Mouse (Mus musculus): ENCODE measurements around the gene Rbms2.

Rbms2 gene

DNA sequence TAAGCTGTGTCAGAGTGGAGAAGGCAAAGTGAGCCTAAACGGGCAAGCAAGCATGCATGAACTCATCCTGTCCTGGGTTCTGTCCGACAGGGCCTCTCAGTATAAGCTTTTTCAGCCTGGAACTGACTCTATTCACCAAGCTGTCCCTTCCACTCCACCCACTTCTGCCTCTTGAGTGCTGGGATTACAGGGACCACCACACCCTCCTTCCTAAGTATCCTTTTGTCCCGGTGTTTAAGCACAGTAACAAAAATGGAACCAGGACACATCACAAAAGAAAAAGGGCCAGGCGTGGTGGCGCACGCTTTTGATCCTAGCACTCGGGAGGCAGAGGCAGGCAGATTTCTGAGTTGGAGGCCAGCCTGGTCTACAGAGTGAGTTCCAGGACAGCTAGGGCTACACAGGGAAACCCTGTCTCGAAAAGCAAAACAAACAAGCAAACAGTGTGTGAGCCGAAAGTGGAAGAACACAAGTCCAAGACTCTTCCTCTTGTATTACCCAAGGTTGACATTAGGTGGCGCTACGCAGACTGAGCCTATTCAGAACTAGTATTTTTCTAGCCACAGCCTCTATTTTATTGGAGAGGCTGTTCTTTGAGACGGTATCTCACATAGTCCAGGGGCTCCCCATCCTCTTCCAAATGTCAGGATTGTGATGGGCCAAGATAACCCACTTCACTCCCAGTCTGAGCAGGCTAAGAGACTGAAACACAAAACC is 39.7 kb downstream of the Rbms2 start:
- peak; percentile 39 for DNase-seq (ENCODE audit: low spot score)

DNA sequence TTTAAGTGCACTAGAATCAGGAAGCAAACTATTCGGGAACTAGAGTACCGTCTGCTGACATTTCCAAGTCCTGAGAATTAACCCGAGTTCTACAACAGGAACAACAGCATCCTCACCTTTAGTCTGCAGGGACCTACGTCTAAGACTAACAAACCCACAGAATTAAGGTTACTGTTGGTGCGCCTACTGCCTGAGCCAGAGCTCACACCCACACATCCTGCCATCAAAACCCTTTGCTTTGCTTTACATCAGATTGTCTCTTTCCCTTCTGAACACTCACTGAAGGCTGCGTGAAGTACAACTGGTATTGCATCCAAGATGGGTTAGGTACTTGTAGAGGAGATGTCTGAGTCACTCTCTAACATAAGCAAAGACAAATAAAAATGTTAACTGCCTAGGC is 44.7 kb downstream of the Rbms2 start:
- DNase-seq (ENCODE audit: low spot score) = no peak

DNA sequence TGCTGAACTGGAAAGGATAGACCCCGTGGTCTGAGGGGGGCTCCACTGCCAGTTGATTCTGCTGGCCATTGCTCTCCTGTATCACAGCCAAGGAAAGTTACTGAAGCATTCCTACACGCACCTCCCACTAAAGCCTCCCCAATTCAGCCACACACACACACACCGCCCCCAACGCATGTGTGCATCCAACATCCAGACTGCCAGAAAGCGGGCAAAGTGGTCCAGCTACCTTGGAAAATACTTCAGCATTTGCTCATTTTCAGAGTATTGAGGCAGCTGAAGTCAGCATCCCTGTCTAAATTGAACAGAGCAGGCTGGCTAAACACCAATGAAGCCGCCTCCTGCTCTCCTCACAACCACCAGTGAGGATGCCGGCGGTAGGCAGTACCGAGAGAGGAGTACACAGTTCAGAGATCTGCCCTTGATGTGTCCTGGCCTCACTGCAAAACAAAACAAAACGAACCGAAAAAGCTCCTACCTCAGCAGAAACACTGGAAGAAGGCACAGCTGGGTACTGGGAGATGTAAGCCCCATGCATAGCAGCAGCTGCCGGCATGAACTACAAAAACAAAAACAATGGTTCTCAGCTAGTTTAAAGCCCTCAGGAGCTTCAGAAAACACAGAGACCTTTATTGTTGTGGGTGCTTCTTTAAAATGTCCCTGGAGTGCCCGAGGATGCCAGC is 46.3 kb downstream of the Rbms2 start:
- no peak for DNase-seq (ENCODE audit: low spot score)

DNA sequence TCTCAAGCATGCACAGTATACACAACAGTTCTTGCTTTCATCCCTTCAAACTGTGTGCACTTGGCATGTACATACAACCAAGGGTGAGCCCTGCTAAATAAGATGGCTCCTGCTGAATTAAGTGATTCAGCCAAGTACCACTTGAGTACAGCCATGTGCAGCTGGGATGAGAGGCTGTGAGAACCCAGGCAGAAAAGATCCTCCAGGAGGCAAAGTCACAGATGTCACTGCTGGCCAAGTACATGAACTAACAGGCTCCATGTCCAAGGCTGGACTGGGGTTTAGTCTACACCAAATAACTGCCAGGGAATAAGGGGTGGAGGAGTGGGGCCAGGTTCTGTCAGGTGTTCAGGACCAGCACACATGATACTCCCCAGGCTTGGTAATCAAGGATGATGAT is 48.3 kb downstream of the Rbms2 start:
- no peak for DNase-seq (ENCODE audit: low spot score)

DNA sequence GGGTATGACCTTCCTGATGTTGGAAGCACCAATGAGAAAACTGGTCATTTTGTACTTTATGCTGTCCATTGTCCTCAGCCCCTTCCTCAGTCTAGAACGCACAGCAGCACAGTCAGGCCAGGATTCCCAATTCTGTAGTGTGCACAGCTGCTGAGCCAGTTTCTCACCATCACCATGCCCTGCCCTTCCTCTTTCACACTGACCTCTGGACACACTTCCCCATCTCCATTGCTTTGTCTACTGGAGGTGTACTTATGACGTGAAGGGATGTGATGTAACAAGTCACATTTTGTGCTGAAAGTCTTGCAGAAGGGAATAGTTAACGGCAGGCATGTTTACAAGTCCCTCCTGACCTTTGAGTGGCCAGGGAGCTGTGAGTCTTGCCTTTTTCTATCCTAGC is 48.8 kb downstream of the Rbms2 start:
- no peak for DNase-seq (ENCODE audit: low spot score)

DNA sequence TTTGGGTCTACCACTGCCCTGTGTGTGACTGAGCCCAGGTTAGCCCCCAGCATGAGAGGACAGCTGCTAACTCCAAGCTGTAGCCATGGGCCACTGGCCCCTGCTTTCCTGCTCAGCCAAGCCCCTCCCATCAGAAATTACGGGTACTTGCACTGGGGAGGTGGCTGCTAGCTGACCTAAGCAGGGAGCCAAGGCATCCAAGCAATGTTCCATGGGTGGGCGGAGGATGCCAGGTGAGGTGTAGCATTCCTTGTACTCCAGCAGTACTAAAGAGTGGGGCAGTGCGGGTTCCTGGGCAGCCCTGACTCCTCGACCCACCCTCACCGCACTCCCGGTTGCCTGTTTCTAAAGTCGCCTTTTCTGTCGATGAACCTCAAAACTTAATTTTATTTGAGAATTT is 52.0 kb downstream of the Rbms2 start:
- no peak for DNase-seq (ENCODE audit: low spot score)

DNA sequence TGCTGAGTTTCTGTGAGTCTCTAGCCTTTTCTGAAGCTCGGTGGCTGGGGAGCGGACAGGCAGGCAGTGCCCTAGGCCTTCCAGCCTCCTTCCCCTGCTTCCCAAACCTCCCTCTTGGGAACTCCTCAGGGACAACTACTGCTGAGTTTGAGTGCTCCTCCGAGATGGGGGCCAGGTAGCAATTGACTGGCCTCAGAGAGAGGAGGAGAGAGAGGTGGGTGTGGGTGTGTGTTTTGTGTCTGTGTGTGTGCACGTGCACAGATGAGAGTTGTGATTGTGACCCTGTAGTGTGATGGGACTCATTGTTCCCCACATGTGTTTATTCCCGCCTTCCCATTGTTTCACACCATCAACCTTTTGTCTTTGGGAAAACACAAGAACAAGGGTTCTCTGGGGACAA is 52.6 kb downstream of the Rbms2 start:
- no peak for DNase-seq (ENCODE audit: low spot score)

DNA sequence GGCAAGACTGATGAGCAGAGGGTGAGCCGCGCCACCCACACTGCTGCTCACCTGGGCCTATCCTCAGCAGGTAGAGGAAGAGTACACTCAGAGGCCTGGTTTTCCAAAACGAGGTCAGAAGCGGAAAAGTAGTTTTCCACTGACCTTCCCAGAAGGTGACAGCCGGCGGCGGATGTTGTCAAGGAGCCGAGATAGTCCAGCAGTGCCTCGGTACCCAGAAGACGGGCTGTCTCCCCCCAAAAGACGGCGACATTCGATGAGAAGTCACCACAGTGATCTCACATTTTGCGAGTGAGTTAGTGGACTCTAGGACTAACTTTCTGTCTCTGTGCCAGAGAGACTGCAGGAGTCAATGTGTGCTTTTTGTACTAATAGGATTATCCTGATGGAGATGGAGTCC is 54.1 kb downstream of the Rbms2 start:
- DNase-seq (ENCODE audit: low spot score) = no peak

DNA sequence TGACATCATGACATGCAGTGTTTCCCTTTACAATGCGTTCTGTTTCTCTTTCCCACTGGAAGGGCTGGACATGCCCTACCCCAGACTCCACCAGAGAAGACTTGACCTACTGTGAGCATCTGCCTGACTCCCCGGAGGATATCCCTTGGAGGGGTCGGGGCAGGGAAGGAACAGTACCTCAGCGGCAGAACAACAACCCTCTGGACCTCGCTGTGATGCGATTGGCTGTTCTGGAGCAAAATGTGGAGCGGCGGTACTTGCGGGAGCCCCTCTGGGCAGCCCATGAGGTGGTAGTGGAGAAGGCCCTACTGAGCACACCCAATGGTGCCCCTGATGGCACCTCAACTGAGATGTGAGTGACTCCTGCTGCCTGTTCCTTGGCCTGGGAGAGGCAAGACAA is 55.3 kb downstream of the Rbms2 start:
- no peak for DNase-seq (ENCODE audit: low spot score)

DNA sequence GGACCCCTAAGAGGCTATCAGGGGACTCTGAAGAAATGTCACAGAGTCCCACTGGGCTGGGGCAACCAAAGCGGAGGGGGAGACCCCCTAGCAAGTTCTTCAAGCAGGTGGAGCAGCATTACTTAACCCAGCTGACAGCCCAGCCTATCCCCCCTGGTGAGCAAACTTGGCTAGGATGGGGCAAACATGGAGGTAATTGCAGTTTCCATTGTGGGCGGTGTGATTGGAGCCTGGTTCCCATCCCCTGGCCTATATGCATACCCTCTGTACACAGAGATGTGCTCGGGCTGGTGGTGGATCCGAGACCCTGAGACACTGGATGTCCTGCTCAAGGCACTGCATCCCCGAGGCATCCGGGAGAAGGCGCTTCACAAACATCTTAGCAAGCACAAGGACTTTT is 56.3 kb downstream of the Rbms2 start:
- DNase-seq (ENCODE audit: low spot score) = no peak

DNA sequence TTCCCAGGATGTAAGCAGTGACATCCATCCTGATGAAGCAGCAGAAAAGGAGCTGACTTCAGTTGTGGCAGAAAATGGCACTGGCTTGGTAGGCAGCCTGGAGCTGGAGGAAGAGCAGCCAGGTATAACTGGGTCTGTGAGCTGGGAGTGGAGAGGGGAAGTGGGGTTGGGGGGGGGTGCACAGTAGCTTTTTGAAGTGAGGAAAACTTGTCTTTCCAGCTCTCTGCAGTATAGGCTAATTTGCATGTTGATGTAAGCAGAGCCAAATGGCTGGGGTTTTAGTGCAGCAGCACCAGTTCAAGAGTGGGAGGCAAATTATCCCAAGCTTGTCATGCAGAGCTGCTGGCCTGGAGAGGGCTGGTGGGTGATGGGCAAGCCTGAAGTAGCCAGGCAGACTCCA is 68.9 kb downstream of the Rbms2 start:
- no peak for DNase-seq (ENCODE audit: low spot score)

DNA sequence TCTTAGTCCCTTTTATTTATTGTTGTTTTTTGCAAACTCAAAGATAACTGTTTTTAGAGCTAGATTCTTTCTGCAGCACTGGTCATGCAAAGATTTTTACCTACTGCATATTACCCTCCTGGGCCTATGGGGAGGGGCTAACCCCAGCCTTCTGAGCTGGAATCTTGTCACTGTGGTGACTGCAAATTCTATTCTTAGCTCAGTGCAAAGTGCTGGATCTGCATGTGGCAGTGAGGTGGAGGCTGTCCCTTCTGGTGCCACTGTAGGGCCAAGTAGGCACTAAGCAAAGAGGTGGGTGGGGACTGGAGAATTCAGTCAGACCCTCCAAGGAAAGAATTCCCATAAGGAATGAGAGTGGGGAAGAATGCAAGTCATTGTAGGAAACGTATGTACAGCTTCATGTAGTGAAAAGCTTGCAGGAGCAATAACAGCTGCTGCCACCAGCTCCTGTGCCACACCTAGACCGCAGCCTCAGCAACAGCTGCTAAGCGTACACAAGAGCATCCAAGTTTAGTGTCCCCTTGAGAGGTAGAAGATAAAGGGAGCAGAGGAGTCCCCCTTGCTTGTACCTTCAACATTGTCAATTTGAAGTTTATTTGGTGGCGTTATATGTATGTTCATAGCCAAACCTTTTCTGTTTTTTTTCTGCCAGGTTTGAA is 69.9 kb downstream of the Rbms2 start:
- no peak for DNase-seq (ENCODE audit: low spot score)

DNA sequence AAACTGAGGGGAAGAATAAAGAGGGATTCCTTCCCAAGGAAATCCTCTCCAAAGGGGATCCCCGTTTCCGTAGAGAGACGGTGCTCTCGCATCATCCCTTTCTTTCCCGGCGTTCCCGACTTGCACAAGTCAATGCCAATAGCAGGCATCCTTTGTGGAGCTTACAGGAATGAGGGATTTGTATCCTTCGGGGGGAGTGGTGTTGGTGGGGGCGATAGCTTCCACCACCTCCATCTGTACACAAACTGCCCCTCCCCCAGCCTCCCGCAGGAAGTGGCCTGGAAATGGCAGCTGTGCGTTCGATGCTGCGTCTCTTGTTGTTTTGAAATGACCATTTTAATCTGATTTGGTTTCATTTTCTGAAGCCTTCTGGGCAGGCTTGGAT is 82.5 kb downstream of the Rbms2 start:
- no peak for DNase-seq (ENCODE audit: low spot score)

DNA sequence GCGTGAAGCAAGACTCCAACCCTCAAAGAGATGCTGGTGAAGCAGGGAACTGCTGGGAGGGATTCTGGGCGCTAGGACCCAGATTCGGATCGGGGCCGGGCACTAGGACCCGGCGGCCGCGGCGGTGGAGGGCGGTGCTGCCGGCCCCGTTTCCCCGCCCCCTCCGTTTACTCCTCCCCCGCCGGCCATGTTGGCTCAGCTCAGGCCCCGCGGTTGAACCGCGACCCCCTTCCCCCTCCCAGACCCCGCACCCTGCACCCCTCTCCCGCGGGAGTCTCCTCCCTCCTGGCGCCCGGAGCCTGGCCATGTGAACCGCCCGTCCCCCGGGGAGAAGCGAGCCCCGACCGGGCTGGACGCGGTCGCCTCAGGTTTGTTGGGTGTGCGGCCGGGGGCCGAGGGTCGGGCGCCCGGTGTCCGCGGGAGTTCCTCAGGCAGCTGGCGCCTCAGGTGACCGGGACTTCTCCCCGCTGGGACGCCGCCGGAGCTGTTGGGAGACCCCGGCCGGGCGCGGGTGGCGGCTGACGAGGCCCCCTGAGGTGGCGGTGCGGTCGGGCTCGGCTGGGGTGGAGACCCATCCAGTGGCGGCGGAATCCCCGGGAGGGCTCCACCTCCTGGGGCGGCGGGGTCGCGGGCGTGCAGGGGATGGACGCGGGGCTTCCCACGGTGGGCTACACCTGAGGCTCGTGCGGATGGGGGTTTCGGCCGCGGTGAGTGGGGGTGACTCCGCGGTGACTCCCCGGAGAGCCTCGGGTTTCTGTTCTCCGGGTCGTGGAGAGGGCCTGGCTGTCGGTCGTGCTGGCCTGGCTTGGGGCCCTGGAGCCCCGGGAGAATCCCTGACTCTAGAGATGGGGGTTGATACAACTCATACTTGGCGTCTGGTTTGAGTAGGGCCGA is 83.2 kb downstream of the Rbms2 start:
- no peak for DNase-seq (ENCODE audit: low spot score)

DNA sequence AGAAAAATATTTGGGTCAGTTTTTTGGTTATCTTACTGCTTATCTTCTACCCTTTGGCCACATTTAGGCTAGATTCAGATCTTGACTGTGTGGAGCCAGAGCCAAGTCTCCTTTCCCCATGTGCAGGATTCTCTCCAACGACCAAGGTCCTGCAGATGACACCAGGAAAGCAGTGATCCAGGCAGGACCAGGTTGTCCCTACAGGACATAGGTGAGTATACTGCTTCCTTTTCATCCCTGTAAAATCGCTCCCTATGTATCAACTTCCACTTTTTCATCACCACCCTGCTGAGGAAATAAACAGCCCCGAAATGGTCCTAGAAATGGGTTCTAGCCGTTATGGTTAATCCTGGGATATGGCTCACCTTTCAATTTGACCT is 83.8 kb downstream of the Rbms2 start:
- no peak for DNase-seq (ENCODE audit: low spot score)

DNA sequence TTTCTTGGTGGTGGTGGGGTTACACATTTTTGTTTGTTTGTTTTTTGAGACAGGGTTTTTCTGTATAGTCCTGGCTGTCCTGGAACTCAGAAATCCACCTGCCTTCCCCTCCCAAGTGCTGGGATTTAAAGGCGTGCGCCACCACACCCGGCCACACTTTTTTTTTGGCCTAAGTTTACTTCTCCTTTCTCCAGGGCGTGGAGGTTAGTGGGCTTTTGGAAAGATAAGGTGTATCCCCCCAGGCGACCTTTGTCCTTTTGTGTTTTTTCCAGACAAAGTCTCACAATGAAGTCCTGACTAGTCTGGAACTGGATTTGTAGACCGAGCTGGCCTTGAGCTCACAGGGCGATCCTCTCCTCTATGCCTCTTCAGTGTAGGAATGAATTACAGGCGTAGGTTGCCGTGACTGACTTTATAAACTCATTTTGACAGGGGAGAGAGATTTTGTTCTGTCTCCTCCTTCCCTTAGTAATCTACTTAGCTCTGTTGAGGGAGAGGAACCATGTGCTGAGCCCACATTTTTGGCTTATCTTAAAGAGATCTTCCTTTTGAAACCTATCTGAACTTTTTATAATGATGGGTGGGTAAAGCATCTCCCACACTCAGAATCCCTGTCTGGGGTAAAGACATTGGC is 85.0 kb downstream of the Rbms2 start:
- DNase-seq (ENCODE audit: low spot score) = no peak

DNA sequence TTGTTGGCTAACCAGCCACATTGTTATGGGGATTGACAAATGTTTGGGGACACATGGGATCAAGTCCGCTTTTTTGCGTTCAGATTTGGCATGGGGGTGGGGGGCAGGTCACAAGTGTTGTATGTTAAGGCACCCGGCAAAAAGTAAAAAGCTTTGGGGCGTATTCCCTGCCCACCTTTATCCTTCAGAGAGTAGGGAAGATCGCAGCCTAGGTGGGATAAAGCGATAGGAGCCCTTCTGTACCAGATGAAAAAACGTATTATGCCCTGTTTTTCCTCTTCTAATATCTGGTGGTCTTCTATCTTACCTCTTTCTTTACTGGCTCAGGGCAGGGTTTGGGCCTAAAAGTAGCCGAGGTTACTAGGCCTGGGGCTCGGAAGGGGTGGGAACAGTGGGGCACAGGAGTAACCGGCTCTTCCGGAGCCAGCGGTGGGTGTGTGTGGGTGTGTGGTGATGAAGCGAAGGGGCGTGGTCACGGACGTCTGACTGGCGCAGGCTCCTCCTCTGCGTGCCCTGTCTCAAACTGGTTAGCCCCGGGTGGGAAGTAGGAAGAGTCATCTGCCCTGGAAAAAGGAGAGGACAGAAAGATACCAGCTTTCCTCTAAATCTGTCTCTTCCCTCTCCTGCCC is 85.6 kb downstream of the Rbms2 start:
- DNase-seq (ENCODE audit: low spot score) = no peak

DNA sequence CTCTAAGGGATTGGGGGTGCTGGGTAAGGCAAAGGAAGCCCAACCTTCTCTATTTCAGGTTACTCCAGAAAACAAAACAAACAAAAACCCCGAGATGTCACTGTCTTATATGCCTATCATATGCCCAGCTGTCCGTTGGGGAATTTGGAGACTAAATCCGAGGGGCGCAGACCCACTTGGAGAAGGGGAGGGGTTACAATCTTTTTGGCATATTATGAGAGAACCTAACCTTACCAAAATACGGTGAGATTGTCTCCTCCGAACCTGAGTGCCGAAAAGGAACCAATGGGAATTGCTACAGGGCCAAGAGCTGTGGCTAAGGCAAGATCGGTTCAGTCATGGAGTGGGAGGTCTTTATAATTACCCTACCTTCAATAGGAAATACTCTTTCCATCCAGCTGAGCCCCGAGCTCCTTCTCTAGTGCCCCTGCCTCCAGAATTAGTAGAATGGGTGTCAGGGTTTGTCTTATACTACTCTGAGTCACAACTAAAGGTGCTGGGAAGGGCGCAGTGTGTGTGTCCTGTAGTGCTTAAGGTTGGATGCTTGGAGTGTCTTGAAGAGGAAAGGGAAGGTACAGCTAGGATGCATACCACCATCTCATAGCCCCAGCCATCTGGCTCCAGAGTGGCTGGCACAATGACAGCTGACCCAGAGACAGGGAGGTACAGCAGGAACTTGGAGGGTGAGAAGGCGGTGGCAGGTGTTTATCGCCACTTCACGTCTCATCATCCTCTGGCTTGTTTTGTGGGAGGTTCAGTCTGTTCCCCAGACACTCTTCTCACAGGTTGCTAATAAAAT is 86.4 kb downstream of the Rbms2 start:
- DNase-seq (ENCODE audit: low spot score) = no peak

DNA sequence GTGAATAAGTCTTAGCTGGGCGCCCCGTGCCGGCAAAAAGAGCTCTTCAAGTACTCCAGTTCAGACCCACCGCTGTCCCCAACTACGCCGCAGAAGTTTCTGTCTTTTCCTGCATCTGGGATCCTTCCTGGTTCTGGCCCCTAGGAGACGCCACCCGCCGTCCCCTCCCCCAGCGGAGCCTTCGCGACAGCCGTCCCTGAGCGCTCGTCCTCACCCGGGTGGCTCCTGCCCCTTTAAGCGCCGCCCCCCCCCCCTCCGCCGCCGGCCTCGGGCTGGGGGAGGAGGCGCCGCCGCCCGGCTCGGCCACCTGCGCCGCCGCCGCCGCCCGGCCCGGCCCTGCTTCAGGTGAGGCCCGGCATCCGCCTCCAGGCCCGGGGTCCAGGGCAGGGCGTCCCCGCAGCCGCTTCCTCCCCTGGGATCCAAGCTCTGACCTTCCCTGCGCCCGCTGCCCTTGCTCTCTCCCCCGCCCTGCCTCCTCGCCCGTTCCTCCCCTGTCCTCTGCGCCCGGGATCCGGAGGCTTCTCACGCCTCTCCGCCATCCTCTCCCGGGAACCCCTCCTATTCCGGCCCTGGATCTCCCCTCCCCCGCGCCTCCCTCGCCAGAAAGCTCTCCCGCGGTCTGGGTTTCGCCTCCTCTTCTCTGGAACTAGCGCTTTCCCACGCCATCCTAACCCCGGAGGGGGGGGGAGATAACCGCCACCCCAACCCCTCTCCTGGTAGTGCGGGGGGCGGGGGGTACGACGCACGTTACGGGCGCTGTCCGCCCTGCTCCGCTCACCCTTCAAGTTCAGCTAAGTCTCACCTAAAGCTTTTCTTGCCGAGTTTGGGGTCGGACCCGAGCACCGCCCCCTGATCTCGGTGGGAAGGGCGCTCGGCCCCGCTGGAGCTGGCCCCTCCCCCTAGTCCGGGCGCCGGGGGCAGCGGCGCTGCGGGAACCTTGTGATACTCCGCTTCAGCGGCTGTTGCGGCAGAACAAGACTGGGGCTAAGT is 87.3 kb downstream of the Rbms2 start:
- DNase-seq (ENCODE audit: low spot score) = no peak

Measured in layer of hippocampus, adult 9-10 months (tissue).